Mouse (Mus musculus) embryonic facial prominence, embryonic 11.5 days (tissue): ENCODE results near the gene Sema4d. TPM values are rescaled to one million over a fixed set of nuclear protein-coding genes. Genes with fewer than 3 reads are reported as not detected.

Experiments
- ATAC-seq: fragments of 200-750 bp; cut with Nextera tagmentation; replicated peaks from 2 replicates; pipeline ENCODE4 v1.8.0; 2017; ENCODE audit warnings: low read depth; ENCODE audit not compliant: insufficient number of reproducible peaks, low FRiP score, low TSS enrichment
- DNase-seq: peaks from one replicate; pipeline ENCODE4 v3.0.0-alpha.2; 2015; ENCODE audit warnings: low spot score
- H3K27ac ChIP-seq: fragments of 300-500 bp; sonication (generic); replicated peaks from 2 replicates; pipeline ENCODE4 v1.5.1; 2014; ENCODE audit warnings: mild to moderate bottlenecking, low read depth, low read length, control low read depth
- H3K27me3 ChIP-seq: fragments of 300-500 bp; sonication (generic); 2 replicates; pipeline ENCODE4 v1.6.1; 2014; ENCODE audit warnings: mild to moderate bottlenecking, low read length, moderate library complexity, mixed read lengths; ENCODE audit not compliant: control insufficient read depth, insufficient read depth
- H3K36me3 ChIP-seq: fragments of 300-500 bp; sonication (generic); replicated peaks from 2 replicates; pipeline ENCODE4 v1.6.1; 2014; ENCODE audit warnings: low read depth, mild to moderate bottlenecking, low read length, moderate library complexity, mixed read lengths; ENCODE audit not compliant: control insufficient read depth, insufficient read depth
- H3K4me1 ChIP-seq: fragments of 300-500 bp; sonication (generic); 2 replicates; pipeline ENCODE4 v1.6.1; 2014; ENCODE audit warnings: low read length, mixed read lengths; ENCODE audit not compliant: control insufficient read depth, insufficient read depth
- H3K4me2 ChIP-seq: fragments of 300-500 bp; sonication (generic); 2 replicates; pipeline ENCODE4 v1.6.1; 2014; ENCODE audit warnings: low read depth, mild to moderate bottlenecking, control low read depth, low read length, moderate library complexity
- H3K4me3 ChIP-seq: fragments of 300-500 bp; sonication (generic); 2 replicates; pipeline ENCODE4 v1.5.1; 2014; ENCODE audit warnings: low read depth, low read length, control low read depth
- H3K9ac ChIP-seq: fragments of 300-500 bp; sonication (generic); replicated peaks from 2 replicates; pipeline ENCODE4 v1.6.1; 2014; ENCODE audit warnings: mild to moderate bottlenecking, control low read depth, low read length
- H3K9me3 ChIP-seq: fragments of 300-500 bp; sonication (generic); replicated peaks from 2 replicates; pipeline ENCODE4 v1.6.1; 2016; ENCODE audit warnings: mild to moderate bottlenecking, low read length, inconsistent platforms, mixed read lengths; ENCODE audit not compliant: control insufficient read depth
- WGBS: fragments of 180-500 bp; shearing (Covaris S2); extraction: QIAGEN DNeasy Blood & Tissue Kit; methylation state at CpG from one replicate; pipeline ENCODE4 v1.1.7; 2014; 5-methylcytosine and 5-hydroxymethylcytosine counted together
- polyA plus RNA-seq: library from polyadenylated mRNA; unstranded; fragments of >200 nt; fragmentation: Nextera tagmentation; extraction: Ambion mirVana; gene quantifications from 2 replicates; pipeline ENCODE4 v1.2.1, GENCODE M21; 2014

Sema4d gene
- polyA plus RNA-seq, 1 experiment from 2014 or later: 5.4 TPM

DNA sequence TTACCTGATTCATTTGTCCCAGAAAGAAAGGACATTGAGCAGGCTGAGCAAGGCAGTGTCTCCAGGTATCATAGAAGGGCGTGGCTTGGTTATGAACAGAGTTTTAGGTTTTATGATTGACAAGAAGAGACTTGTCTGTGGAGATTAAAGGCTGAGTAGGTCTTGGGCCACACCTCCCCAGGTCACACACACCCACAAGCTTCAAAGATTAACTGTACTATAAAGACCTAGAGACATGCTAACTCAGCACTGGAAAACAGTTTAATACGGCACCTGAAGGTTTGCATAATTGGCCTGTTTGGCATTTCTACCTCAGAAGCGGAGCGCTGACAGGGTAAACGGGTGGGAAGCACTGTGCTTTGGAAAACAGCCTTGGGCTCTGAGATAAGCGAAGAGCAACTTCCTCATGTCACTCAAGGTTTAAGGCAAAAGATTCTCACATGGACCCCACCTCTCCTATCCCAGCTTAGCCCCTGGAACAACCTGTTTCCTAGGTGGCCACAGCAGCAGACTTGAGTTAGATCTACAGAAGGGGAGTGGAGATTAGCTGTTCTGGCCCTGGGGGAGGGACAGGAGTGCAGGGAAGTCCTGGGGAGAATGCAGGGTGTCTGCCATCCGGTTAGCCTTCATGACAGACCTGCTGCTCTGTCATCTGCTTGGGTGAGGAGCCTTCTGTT is 108.1 kb downstream of the Sema4d start:
- Histone ChIP-seq H3K4me1 (no peaks in the 10 kb centered on the region), H3K4me2 (no peak overlapping the region), H3K27ac (no peak overlapping the region), H3K36me3 (peaks cover 5% of the 10 kb centered on the region), H3K27me3 (no peaks in the 10 kb centered on the region), H3K9ac (no peak overlapping the region), H3K4me3 (no peak overlapping the region), H3K9me3 (no peaks in the 10 kb centered on the region)
- no peak for ATAC-seq
- WGBS: 77% methylated on average over 7 of the region's 7 CpGs
- no peak for DNase-seq

DNA sequence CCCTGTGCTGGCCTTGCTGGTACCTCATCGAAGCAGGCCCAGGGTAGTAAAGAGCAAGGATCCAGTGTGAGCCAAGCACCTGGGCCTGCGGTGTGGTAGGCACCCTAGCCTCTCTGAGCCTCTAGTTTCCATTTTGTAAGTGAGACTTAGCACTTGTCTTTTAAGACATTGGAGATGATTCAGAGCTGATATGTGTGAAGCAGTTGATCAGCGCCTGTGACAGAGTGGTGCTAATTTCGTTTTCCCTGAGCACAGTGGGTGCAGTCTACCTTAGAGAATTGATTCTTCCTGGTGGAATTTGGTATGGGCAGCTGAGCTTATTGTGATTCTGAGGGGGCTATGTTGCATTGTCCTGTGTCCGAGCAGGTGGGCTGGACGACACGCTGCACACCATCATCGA is 111.9 kb downstream of the Sema4d start:
- Histone ChIP-seq H3K36me3 (peaks cover 14% of the 10 kb centered on the region), H3K9me3 (no peaks in the 10 kb centered on the region), H3K27me3 (no peaks in the 10 kb centered on the region), H3K4me2 (no peak overlapping the region), H3K4me1 (no peaks in the 10 kb centered on the region), H3K27ac (no peak overlapping the region), H3K4me3 (no peak overlapping the region), H3K9ac (no peak overlapping the region)
- 92% methylated on average over 8 of the region's 8 CpGs for WGBS
- ATAC-seq (no peak), DNase-seq (no peak)

- no peaks in the 10 kb centered on the region for H3K27me3 ChIP-seq
- peaks cover 14% of the 10 kb centered on the region for H3K36me3 ChIP-seq
- ATAC-seq: no peak
- DNase-seq: no peak
- H3K4me1 ChIP-seq: no peaks in the 10 kb centered on the region
- no peak overlapping the region for H3K4me2 ChIP-seq
- no peak overlapping the region for H3K27ac ChIP-seq
- no peak overlapping the region for H3K9ac ChIP-seq
- 84% methylated on average over 5 of the region's 5 CpGs for WGBS
- H3K9me3 ChIP-seq: no peaks in the 10 kb centered on the region
- H3K4me3 ChIP-seq: no peak overlapping the region
Measured at GRCm38 (mm10) chr13:51681076-51681475, 112.5 kb downstream of the Sema4d start.

GRCm38 (mm10) chr13:51679332-51679731 is 114.2 kb downstream of the Sema4d start:
- Histone ChIP-seq H3K27ac (no peak overlapping the region), H3K4me3 (no peak overlapping the region), H3K27me3 (no peaks in the 10 kb centered on the region), H3K4me2 (no peak overlapping the region), H3K9me3 (no peaks in the 10 kb centered on the region), H3K9ac (no peak overlapping the region), H3K4me1 (no peaks in the 10 kb centered on the region), H3K36me3 (peaks cover 14% of the 10 kb centered on the region)
- ATAC-seq: no peak
- no peak for DNase-seq
- WGBS: 78% methylated on average over 4 of the region's 4 CpGs

- WGBS: 87% methylated on average over 6 of the region's 6 CpGs
Measured at GRCm38 (mm10) chr13:51678687-51679086, 114.9 kb downstream of the Sema4d start.

DNA sequence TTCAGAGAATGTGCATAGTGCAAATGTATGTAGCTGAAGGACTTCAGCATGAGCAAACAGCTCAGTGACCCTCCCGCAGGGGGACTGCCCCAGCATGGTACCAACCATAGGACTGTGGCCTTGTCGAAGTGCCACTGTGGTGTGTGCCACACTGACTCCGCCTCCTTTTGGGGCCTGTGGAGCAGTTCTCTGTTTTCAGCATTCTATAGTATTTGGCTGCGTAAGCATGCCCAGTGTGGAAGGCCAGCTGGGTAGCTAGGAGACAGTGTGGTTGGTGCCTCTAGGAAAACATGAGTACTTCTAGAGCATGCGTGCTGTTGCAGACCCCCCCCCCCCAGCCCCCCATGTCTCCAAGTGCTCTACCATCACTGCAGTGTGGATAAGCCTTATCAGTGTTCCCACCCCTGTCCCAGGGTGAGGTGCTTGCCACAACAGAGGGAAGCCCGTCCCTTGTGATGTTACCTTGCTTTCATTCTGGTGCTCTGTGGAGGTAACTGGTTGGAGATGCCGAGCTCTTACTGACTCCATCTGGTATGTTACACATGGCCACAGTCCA is 115.8 kb downstream of the Sema4d start:
- no peaks in the 10 kb centered on the region for H3K27me3 ChIP-seq
- H3K27ac ChIP-seq: no peak overlapping the region
- H3K36me3 ChIP-seq: peaks cover 18% of the 10 kb centered on the region

More at GRCm38 (mm10) chr13:51678687-51679086, 114.9 kb downstream of the Sema4d start:
- ATAC-seq (no peak), DNase-seq (no peak)
- Histone ChIP-seq H3K36me3 (peaks cover 18% of the 10 kb centered on the region), H3K27ac (no peak overlapping the region), H3K27me3 (no peaks in the 10 kb centered on the region), H3K9me3 (no peaks in the 10 kb centered on the region), H3K9ac (no peak overlapping the region), H3K4me1 (no peaks in the 10 kb centered on the region), H3K4me2 (no peak overlapping the region), H3K4me3 (no peak overlapping the region)

GRCm38 (mm10) chr13:51677041-51677440 is 116.5 kb downstream of the Sema4d start:
- Histone ChIP-seq H3K27ac (no peak overlapping the region), H3K27me3 (no peaks in the 10 kb centered on the region), H3K9ac (no peak overlapping the region), H3K4me2 (no peak overlapping the region), H3K4me1 (no peaks in the 10 kb centered on the region), H3K4me3 (no peak overlapping the region), H3K36me3 (peaks cover 18% of the 10 kb centered on the region), H3K9me3 (no peaks in the 10 kb centered on the region)
- no peak for ATAC-seq
- 96% methylated on average over 12 of the region's 12 CpGs for WGBS
- no peak for DNase-seq

More for the DNA sequence above, 115.8 kb downstream of the Sema4d start:
- no peak overlapping the region for H3K4me3 ChIP-seq
- no peak overlapping the region for H3K9ac ChIP-seq
- 88% methylated on average over 7 of the region's 7 CpGs for WGBS
- no peaks in the 10 kb centered on the region for H3K4me1 ChIP-seq
- ATAC-seq: no peak
- no peak for DNase-seq
- H3K9me3 ChIP-seq: no peaks in the 10 kb centered on the region
- H3K4me2 ChIP-seq: no peak overlapping the region

GRCm38 (mm10) chr13:51676641-51677040 is 116.9 kb downstream of the Sema4d start:
- WGBS: 85% methylated on average over 4 of the region's 4 CpGs
- no peak overlapping the region for H3K9ac ChIP-seq
- ATAC-seq (no peak), DNase-seq (no peak)
- no peaks in the 10 kb centered on the region for H3K9me3 ChIP-seq
- no peaks in the 10 kb centered on the region for H3K27me3 ChIP-seq
- H3K4me2 ChIP-seq: no peak overlapping the region
- H3K36me3 ChIP-seq: peaks cover 18% of the 10 kb centered on the region
- no peaks in the 10 kb centered on the region for H3K4me1 ChIP-seq
- no peak overlapping the region for H3K27ac ChIP-seq
- H3K4me3 ChIP-seq: no peak overlapping the region
